Mouse (Mus musculus) megakaryocyte progenitor cell, adult 5-6 weeks (primary cell): ENCODE data around the gene Bpifa6. TPM values are rescaled to one million over a fixed set of nuclear protein-coding genes. Genes with fewer than 3 reads are reported as not detected.
"Not testable (repeated sequence)": the region's sequence is repeated elsewhere in the genome, so short reads cannot be mapped to it uniquely, and the experiment has no call there.

ENCODE experiments used
- ATAC-seq: replicated peaks from 2 replicates; pipeline ENCODE4 v1.8.0; 2016; ENCODE audit warnings: mild to moderate bottlenecking, moderate TSS enrichment, inconsistent platforms; ENCODE audit not compliant: poor library complexity
- total RNA-seq, 2 experiments: library from RNA; stranded (forward) in 1 of 2; stranded (reverse) in 1 of 2; fragments of 157-497, 149-512 nt in 1 of 2; fragments of 200-1000 nt in 1 of 2; gene quantifications; 2 replicates each; pipeline versions ENCODE4 v1.2.3 to v1.2.4; 2015 to 2017

The Bpifa6 gene
- total RNA-seq, 2 experiments from 2014 or later = not detected

DNA sequence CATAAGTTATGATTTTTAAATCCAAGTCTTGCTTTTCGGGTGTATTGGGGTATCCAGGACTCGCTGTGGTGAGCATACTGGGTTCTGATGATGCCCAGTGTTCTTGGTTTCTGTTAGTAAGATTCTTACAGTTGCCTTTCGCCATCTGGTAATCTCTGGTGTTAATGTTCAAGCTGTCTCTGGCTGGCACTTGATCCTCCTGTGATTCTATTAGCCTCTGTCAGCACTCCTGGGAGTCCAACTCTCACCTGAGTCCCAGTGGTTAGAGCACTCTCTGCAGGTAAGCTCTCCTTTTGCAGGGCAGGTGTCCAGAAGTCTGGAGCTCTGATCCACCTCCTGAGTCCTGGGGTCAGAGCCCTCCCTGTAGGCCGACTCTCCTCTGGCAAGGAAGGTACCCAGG, 49.9 kb downstream of the Bpifa6 start:
- ATAC-seq = not testable (repeated sequence)

DNA sequence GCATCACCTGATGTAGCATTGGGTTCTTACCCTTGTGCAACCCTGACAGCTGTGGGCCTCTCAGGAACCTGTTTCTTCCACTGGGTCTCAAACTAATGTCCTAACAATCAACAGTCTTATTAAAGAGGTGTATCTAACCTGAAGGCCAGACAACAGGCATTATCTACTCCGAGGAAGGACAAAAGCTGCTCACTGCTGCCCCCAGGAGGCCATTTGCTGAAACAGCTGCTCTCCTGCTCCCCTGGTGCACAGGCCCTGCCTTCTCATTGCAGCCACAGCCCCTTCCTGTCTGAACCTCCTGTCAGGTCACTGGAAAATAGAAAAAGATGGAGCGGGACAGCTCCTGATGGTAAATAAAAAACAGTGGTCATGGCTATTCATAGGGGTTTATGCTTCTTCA, 64.2 kb downstream of the Bpifa6 start:
- ATAC-seq = peak; percentile 69

DNA sequence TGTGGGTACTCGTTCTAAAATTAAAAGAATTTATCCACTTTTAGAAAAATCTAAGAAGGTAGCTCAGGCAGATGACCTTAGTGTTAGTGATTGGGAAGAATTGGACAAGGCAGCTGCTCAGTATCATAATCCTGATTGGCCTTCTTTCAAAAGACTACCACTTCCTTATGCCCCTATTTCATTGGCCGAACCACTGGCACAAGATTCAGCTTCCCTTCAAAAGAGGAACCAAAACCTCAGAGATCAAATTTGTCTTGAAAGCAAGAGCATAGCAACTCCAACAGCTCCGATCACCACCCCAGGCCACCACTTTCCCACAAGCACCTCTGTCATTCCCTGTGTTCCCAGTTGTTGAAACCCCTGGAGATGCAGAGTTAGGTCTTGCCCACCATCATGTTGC, 70.0 kb downstream of the Bpifa6 start:
- ATAC-seq = peak; percentile 50; the same call in 1 of the 2 replicates

Other genes starting within 250 kb of the Bpifa6 start
- gene Mapre1, start 233.7 kb upstream of the Bpifa6 start, total RNA-seq (2015) = 121 and 132 TPM in 2 replicates
- 221 and 234 TPM in 2 replicates for gene Mapre1, start 233.7 kb upstream of the Bpifa6 start, total RNA-seq (2017)
- 0.05 TPM in 1 of 2 replicates, not detected in the other for gene Efcab8, start 195.0 kb upstream of the Bpifa6 start, total RNA-seq (2015)
- 0.14 and 0.17 TPM in 2 replicates for gene Efcab8, start 195.0 kb upstream of the Bpifa6 start, total RNA-seq (2017)
- gene Sun5, start 103.9 kb upstream of the Bpifa6 start, total RNA-seq (2015) = not detected in 2 replicates
- gene Sun5, start 103.9 kb upstream of the Bpifa6 start, total RNA-seq (2017) = not detected in 2 replicates
- gene Bpifb2, start 99.9 kb upstream of the Bpifa6 start, total RNA-seq (2015) = not detected in 2 replicates
- gene Bpifb2, start 99.9 kb upstream of the Bpifa6 start, total RNA-seq (2017) = not detected in 2 replicates
- gene Bpifb6, start 74.6 kb upstream of the Bpifa6 start, total RNA-seq (2015) = not detected in 2 replicates
- not detected in 2 replicates for gene Bpifb6, start 74.6 kb upstream of the Bpifa6 start, total RNA-seq (2017)
- gene Bpifb3, start 56.7 kb upstream of the Bpifa6 start, total RNA-seq (2015) = not detected in 2 replicates
- not detected in 2 replicates for gene Bpifb3, start 56.7 kb upstream of the Bpifa6 start, total RNA-seq (2017)
- not detected in 2 replicates for gene Bpifb4, start 36.7 kb upstream of the Bpifa6 start, total RNA-seq (2015)
- not detected in 2 replicates for gene Bpifb4, start 36.7 kb upstream of the Bpifa6 start, total RNA-seq (2017)
- gene Bpifa2, start 33.3 kb downstream of the Bpifa6 start, total RNA-seq (2015) = not detected in 2 replicates
- not detected in 2 replicates for gene Bpifa2, start 33.3 kb downstream of the Bpifa6 start, total RNA-seq (2017)
- gene Bpifa3, start 155.4 kb downstream of the Bpifa6 start, total RNA-seq (2015) = not detected in 2 replicates
- not detected in 2 replicates for gene Bpifa3, start 155.4 kb downstream of the Bpifa6 start, total RNA-seq (2017)
- not detected in 2 replicates for gene Bpifa1, start 167.9 kb downstream of the Bpifa6 start, total RNA-seq (2015)
- not detected in 2 replicates for gene Bpifa1, start 167.9 kb downstream of the Bpifa6 start, total RNA-seq (2017)
- not detected in 2 replicates for gene Bpifa5, start 187.7 kb downstream of the Bpifa6 start, total RNA-seq (2015)
- not detected in 2 replicates for gene Bpifa5, start 187.7 kb downstream of the Bpifa6 start, total RNA-seq (2017)
- gene Bpifb1, start 215.9 kb downstream of the Bpifa6 start, total RNA-seq (2015) = not detected in 2 replicates
- not detected in 2 replicates for gene Bpifb1, start 215.9 kb downstream of the Bpifa6 start, total RNA-seq (2017)
- not detected in 2 replicates for gene Bpifb5, start 248.8 kb downstream of the Bpifa6 start, total RNA-seq (2015)
- gene Bpifb5, start 248.8 kb downstream of the Bpifa6 start, total RNA-seq (2017) = 0.42 TPM in 1 of 2 replicates, not detected in the other